Mouse (Mus musculus) lung, postnatal 0 days (tissue): ENCODE results near the gene Inppl1.

Source experiments
- CTCF ChIP-seq: IDR thresholded peaks from 2 replicates; pipeline ENCODE4 v1.5.1; 2016; ENCODE audit warnings: antibody characterized with exemption, mild to moderate bottlenecking
- EP300 ChIP-seq: IDR thresholded peaks from 2 replicates; pipeline ENCODE4 v1.6.1; 2016; ENCODE audit warnings: antibody characterized with exemption, mild to moderate bottlenecking, control low read depth

GRCm38 (mm10) chr7:101884160-101884559 lies 46.1 kb upstream of the Inppl1 start:
- TF ChIP-seq EP300: no peak
- no peak for TF ChIP-seq CTCF
